Mouse (Mus musculus): ENCODE data around the gene Gm10491. TPM values are rescaled to one million over a fixed set of nuclear protein-coding genes. Genes with fewer than 3 reads are reported as not detected.

Gene Gm10491
- polyA plus RNA-seq (2012; fragmentation: generic; extraction: Trizol): not detected

- no peak for TF ChIP-seq TCF3 (IDR thresholded peaks at IDR 0.05; ENCODE audit: insufficient read length, low read depth)
- TF ChIP-seq REST (IDR thresholded peaks at IDR 0.05; ENCODE audit: insufficient read depth, insufficient read length): no peak
- no peak for TF ChIP-seq MYOG (IDR thresholded peaks at IDR 0.05; ENCODE audit: control insufficient read depth in 1 of 3, insufficient read depth in 1 of 3, insufficient read length in 2 of 3, low read depth in 2 of 3)
- TF ChIP-seq MYOD1 (IDR thresholded peaks at IDR 0.05; ENCODE audit: control insufficient read depth in 1 of 3, insufficient read length in 2 of 3, low read depth in 2 of 3): no peak
- no peak for TF ChIP-seq POLR2AphosphoS2 (IDR thresholded peaks at IDR 0.05; ENCODE audit: insufficient read length, low read depth)
- TF ChIP-seq POLR2A (IDR thresholded peaks at IDR 0.05; ENCODE audit: insufficient read length, low read depth): no peak
- no peak for TF ChIP-seq CEBPB (IDR thresholded peaks at IDR 0.05; ENCODE audit: insufficient read depth, poor library complexity, severe bottlenecking)
- no peak for TF ChIP-seq SRF (IDR thresholded peaks at IDR 0.05; ENCODE audit: control insufficient read depth, insufficient read length, low read depth)
- no peak for TF ChIP-seq USF1 (IDR thresholded peaks at IDR 0.05; ENCODE audit: low read depth)
- TF ChIP-seq E2F4 (IDR thresholded peaks at IDR 0.05; ENCODE audit: insufficient read depth): no peak
- no peak for TF ChIP-seq MAX (IDR thresholded peaks at IDR 0.05; ENCODE audit: low read depth)
- TF ChIP-seq TCF12 (IDR thresholded peaks at IDR 0.05; ENCODE audit: insufficient read depth, poor library complexity, severe bottlenecking): no peak
- Histone ChIP-seq H3K27me3 (ENCODE audit: control insufficient read depth, insufficient read depth, insufficient read length) (no peaks in the 10 kb centered on the region), H3K36me3 (ENCODE audit: control insufficient read depth, insufficient read depth) (no peaks in the 10 kb centered on the region), H3K79me2 (ENCODE audit: control insufficient read depth, insufficient read depth) (no peaks in the 10 kb centered on the region), H3K4me2 (ENCODE audit: low read depth) (no peak within 1 kb of the TSS), H3K4me3 (no peak within 1 kb of the TSS), H3ac (ENCODE audit: control insufficient read depth, insufficient read length) (no peak within 1 kb of the TSS)
Observed at GRCm38 (mm10) chrX:7907735-7908134, at the start of gene Gm10491. Gene Gm10491 (minus strand): TSS chrX:7907835.

GRCm38 (mm10) chrX:7950091-7950490 lies 42.5 kb upstream of the Gm10491 start:
- H3K36me3 ChIP-seq (ENCODE audit: control insufficient read depth, insufficient read depth): no peaks in the 10 kb centered on the region
- TF ChIP-seq POLR2AphosphoS2 (IDR thresholded peaks at IDR 0.05; ENCODE audit: insufficient read length, low read depth) (no peak), POLR2A (IDR thresholded peaks at IDR 0.05; ENCODE audit: insufficient read length, low read depth) (no peak)
- H3K27me3 ChIP-seq (ENCODE audit: control insufficient read depth, insufficient read depth, insufficient read length): no peaks in the 10 kb centered on the region
- H3K4me3 ChIP-seq: no peak overlapping the region
- H3K79me2 ChIP-seq (ENCODE audit: control insufficient read depth, insufficient read depth): no peaks in the 10 kb centered on the region
- no peak overlapping the region for H3K4me2 ChIP-seq (ENCODE audit: low read depth)
- H3ac ChIP-seq (ENCODE audit: control insufficient read depth, insufficient read length): no peak overlapping the region

DNA sequence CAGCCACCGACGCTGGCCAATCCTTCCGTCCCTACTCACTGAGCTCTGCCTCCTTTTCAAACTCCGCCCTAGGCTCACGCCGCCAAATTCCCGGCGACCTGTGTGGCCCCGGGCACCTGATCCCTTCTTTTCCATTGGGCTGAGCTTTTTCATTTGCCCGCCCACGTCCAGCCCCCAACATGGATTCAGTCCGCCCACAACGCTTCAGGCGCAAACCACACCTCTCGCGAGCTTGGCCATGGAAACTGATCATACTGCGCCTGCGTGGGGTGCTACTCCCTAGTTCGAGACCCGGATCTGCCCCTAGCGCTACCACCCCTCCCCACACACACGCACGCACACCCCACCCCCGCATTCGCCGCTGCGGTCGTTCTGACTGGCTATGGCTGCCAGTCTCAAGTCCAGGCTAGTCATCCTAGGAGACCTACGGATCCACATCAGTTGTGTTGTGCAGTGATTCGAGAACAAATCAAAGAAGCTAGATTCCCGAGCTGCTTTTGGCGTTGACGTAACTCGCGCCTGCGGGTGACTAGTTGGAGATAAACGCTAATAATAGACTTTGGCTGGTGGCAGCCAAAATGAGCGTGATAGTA lies 40.4 kb upstream of the Gm10491 start:
- Histone ChIP-seq H3K4me2 (ENCODE audit: low read depth) (peak overlapping the region; percentile 69), H3K36me3 (ENCODE audit: control insufficient read depth, insufficient read depth) (no peaks in the 10 kb centered on the region), H3K27me3 (ENCODE audit: control insufficient read depth, insufficient read depth, insufficient read length) (no peaks in the 10 kb centered on the region), H3K79me2 (ENCODE audit: control insufficient read depth, insufficient read depth) (no peaks in the 10 kb centered on the region), H3K4me3 (peak overlapping the region; percentile 29), H3ac (ENCODE audit: control insufficient read depth, insufficient read length) (no peak overlapping the region)
- TF ChIP-seq CEBPB (IDR thresholded peaks at IDR 0.05; ENCODE audit: insufficient read depth, poor library complexity, severe bottlenecking) (no peak), TCF12 (IDR thresholded peaks at IDR 0.05; ENCODE audit: insufficient read depth, poor library complexity, severe bottlenecking) (no peak), MYOG (IDR thresholded peaks at IDR 0.05; ENCODE audit: control insufficient read depth in 1 of 3, insufficient read depth in 1 of 3, insufficient read length in 2 of 3, low read depth in 2 of 3) (no peak), REST (IDR thresholded peaks at IDR 0.05; ENCODE audit: insufficient read depth, insufficient read length) (no peak), TCF3 (IDR thresholded peaks at IDR 0.05; ENCODE audit: insufficient read length, low read depth) (no peak), POLR2AphosphoS2 (IDR thresholded peaks at IDR 0.05; ENCODE audit: insufficient read length, low read depth) (no peak), USF1 (IDR thresholded peaks at IDR 0.05; ENCODE audit: low read depth) (no peak), POLR2A (IDR thresholded peaks at IDR 0.05; ENCODE audit: insufficient read length, low read depth) (no peak), SRF (IDR thresholded peaks at IDR 0.05; ENCODE audit: control insufficient read depth, insufficient read length, low read depth) (no peak), MYOD1 (IDR thresholded peaks at IDR 0.05; ENCODE audit: control insufficient read depth in 1 of 3, insufficient read length in 2 of 3, low read depth in 2 of 3) (no peak), MAX (IDR thresholded peaks at IDR 0.05; ENCODE audit: low read depth) (no peak), E2F4 (IDR thresholded peaks at IDR 0.05; ENCODE audit: insufficient read depth) (no peak)

DNA sequence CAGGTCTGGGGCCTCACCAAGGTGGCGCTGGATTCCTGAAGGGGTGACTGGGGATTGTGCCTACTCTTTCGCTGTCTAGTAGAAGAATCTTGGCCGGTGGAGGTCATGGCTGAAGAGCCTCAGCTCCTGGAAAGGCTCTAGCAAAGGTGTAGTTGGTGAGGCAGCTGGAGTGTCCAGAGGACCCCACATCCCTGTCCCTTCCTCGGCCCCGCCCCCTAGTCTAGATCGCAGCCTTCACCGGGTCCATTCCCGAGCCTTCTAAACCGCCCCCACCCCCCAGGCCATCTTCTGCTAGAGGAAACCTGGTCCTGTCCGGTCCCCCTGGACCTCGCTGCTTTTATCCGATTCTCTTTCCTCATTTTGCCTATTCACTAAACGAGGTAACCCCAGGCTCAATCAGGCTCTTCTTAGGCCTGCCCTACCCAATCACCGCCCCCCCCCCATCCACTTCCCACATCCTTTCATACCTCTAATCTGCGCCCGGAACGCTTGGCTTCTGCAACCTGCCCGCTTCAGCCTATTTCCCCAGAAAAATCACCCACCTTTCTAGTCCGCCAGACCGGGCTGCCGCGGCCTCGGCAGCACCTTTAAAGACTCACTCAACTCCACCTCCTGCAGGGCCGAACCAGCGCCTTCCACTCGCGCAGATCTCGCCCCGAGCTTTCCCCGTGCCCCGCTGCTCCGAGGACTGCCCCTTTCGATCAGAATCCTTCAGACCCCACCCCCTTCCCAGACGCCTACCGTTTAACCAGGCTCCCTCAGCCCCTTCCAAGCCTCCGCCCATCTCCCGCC lies 39.7 kb upstream of the Gm10491 start, which contains the start of gene Hdac6:
Hdac6 (minus strand) TSS at position 782 of the 792 bp plus-strand sequence.
- peak within 1 kb of the TSS; percentile 69 for H3K4me2 ChIP-seq (ENCODE audit: low read depth)
- H3ac ChIP-seq (ENCODE audit: control insufficient read depth, insufficient read length): no peak within 1 kb of the TSS
- no peak for TF ChIP-seq SRF (IDR thresholded peaks at IDR 0.05; ENCODE audit: control insufficient read depth, insufficient read length, low read depth)
- TF ChIP-seq MYOG (IDR thresholded peaks at IDR 0.05; ENCODE audit: control insufficient read depth in 1 of 3, insufficient read depth in 1 of 3, insufficient read length in 2 of 3, low read depth in 2 of 3): no peak
- TF ChIP-seq CEBPB (IDR thresholded peaks at IDR 0.05; ENCODE audit: insufficient read depth, poor library complexity, severe bottlenecking): no peak
- no peak for TF ChIP-seq REST (IDR thresholded peaks at IDR 0.05; ENCODE audit: insufficient read depth, insufficient read length)
- TF ChIP-seq TCF3 (IDR thresholded peaks at IDR 0.05; ENCODE audit: insufficient read length, low read depth): no peak
- no peak for TF ChIP-seq MAX (IDR thresholded peaks at IDR 0.05; ENCODE audit: low read depth)
- no peak for TF ChIP-seq TCF12 (IDR thresholded peaks at IDR 0.05; ENCODE audit: insufficient read depth, poor library complexity, severe bottlenecking)
- TF ChIP-seq USF1 (IDR thresholded peaks at IDR 0.05; ENCODE audit: low read depth): no peak
- no peak for TF ChIP-seq E2F4 (IDR thresholded peaks at IDR 0.05; ENCODE audit: insufficient read depth)
- no peak for TF ChIP-seq MYOD1 (IDR thresholded peaks at IDR 0.05; ENCODE audit: control insufficient read depth in 1 of 3, insufficient read length in 2 of 3, low read depth in 2 of 3)
- TF ChIP-seq POLR2A (IDR thresholded peaks at IDR 0.05; ENCODE audit: insufficient read length, low read depth): peak; percentile 65
- TF ChIP-seq POLR2AphosphoS2 (IDR thresholded peaks at IDR 0.05; ENCODE audit: insufficient read length, low read depth): peak; percentile 54
- no peaks in the 10 kb centered on the region for H3K79me2 ChIP-seq (ENCODE audit: control insufficient read depth, insufficient read depth)
- H3K36me3 ChIP-seq (ENCODE audit: control insufficient read depth, insufficient read depth): no peaks in the 10 kb centered on the region
- peak within 1 kb of the TSS; percentile 29 for H3K4me3 ChIP-seq
- no peaks in the 10 kb centered on the region for H3K27me3 ChIP-seq (ENCODE audit: control insufficient read depth, insufficient read depth, insufficient read length)
